Mouse (Mus musculus) liver, embryonic 14.5 days (tissue): ENCODE measurements around the gene Kcnh8. TPM values are rescaled to one million over a fixed set of nuclear protein-coding genes. Genes with fewer than 3 reads are reported as not detected.

Experiments
- ATAC-seq: fragments of 200-750 bp; cut with Nextera tagmentation; 2 replicates; pipeline ENCODE4 v1.8.0; 2017; ENCODE audit warnings: moderate number of reproducible peaks, mild to moderate bottlenecking, moderate library complexity; ENCODE audit not compliant: insufficient read depth
- DNase-seq, 3 experiments: peaks; one replicate each; pipeline ENCODE4 v3.0.0-alpha.2; 2012 to 2013; ENCODE audit warnings: low read depth in 3 of 3, low spot score in 3 of 3
- H3K27ac ChIP-seq: fragments of 300-500 bp; sonication (generic); 2 replicates; pipeline ENCODE4 v1.5.1; 2014; ENCODE audit warnings: moderate library complexity, mild to moderate bottlenecking, control low read depth, inconsistent platforms
- H3K27me3 ChIP-seq: fragments of 300-500 bp; sonication (generic); 2 replicates; pipeline ENCODE4 v1.6.1; 2014; ENCODE audit warnings: mild to moderate bottlenecking, low read length, moderate library complexity; ENCODE audit not compliant: control insufficient read depth, insufficient read depth
- H3K36me3 ChIP-seq: fragments of 300-500 bp; sonication (generic); replicated peaks from 2 replicates; pipeline ENCODE4 v1.6.1; 2014; ENCODE audit warnings: low read depth; ENCODE audit not compliant: control insufficient read depth, insufficient read depth
- H3K4me1 ChIP-seq, 2 experiments: fragments of 200-500 bp in 1 of 2; fragments of 300-500 bp in 1 of 2; sonication (generic) in 1 of 2; replicated peaks; 2 replicates each; pipeline ENCODE4 v1.6.1; 2012 to 2014; ENCODE audit warnings: antibody characterized with exemption in 1 of 2, inconsistent platforms in 1 of 2, low read length in 1 of 2; ENCODE audit not compliant: control insufficient read depth in 2 of 2, insufficient read depth in 2 of 2
- H3K4me2 ChIP-seq: fragments of 300-500 bp; sonication (generic); 2 replicates; pipeline ENCODE4 v1.6.1; 2014; ENCODE audit warnings: low read depth, mild to moderate bottlenecking, control low read depth, moderate library complexity
- H3K4me3 ChIP-seq, 2 experiments: fragments of 200-500 bp in 1 of 2; fragments of 300-500 bp in 1 of 2; sonication (generic) in 1 of 2; 2 replicates each; pipeline ENCODE4 v1.5.1; 2012 to 2014; ENCODE audit warnings: low read depth in 2 of 2, low read length in 2 of 2, mild to moderate bottlenecking in 2 of 2, control low read depth in 1 of 2, inconsistent platforms in 1 of 2, moderate library complexity in 1 of 2; ENCODE audit not compliant: insufficient read depth in 1 of 2
- H3K9ac ChIP-seq: fragments of 300-500 bp; sonication (generic); replicated peaks from 2 replicates; pipeline ENCODE4 v1.6.1; 2014; ENCODE audit warnings: mild to moderate bottlenecking, control low read depth, moderate library complexity
- H3K9me3 ChIP-seq: fragments of 300-500 bp; sonication (generic); 2 replicates; pipeline ENCODE4 v1.6.1; 2016; ENCODE audit warnings: low read length, mixed read lengths; ENCODE audit not compliant: control insufficient read depth
- CTCF ChIP-seq: IDR thresholded peaks from 2 replicates; pipeline ENCODE4 v1.5.1; 2016; ENCODE audit warnings: antibody characterized with exemption, low read depth, control low read depth
- EP300 ChIP-seq: IDR thresholded peaks from 2 replicates; pipeline ENCODE4 v1.6.1; 2016; ENCODE audit warnings: antibody characterized with exemption, low read depth
- WGBS: fragments of 180-500 bp; shearing (Covaris S2); extraction: QIAGEN DNeasy Blood & Tissue Kit; methylation state at CpG from one replicate; pipeline ENCODE4 v1.1.7; 2014; ENCODE audit not compliant: insufficient replicate concordance; 5-methylcytosine and 5-hydroxymethylcytosine counted together
- polyA plus RNA-seq, 2 experiments: library from polyadenylated mRNA; depleted of rRNA in 1 of 2; stranded (reverse) in 1 of 2; unstranded in 1 of 2; fragments of >200 nt; fragmentation: Nextera tagmentation in 1 of 2; extraction: Ambion mirVana in 1 of 2; gene quantifications; 2 replicates each; pipeline versions ENCODE4 v1.2.1 to v1.2.3; 2012 to 2014

The Kcnh8 gene
- polyA plus RNA-seq, 2 experiments: not detected

GRCm38 (mm10) chr17:52572229-52572628 lies 30.3 kb upstream of the Kcnh8 start:
- Histone ChIP-seq H3K27me3 (no peaks in the 10 kb centered on the region), H3K9me3 (no peaks in the 10 kb centered on the region), H3K4me3 (no peak overlapping the region), H3K27ac (no peak overlapping the region), H3K4me2 (no peak overlapping the region), H3K9ac (no peak overlapping the region), H3K36me3 (no peaks in the 10 kb centered on the region), H3K4me1 (no peaks in the 10 kb centered on the region)
- no peak for TF ChIP-seq EP300
- TF ChIP-seq CTCF: no peak
- DNase-seq: no peak
- ATAC-seq: no peak
- 60% methylated on average over 4 of the region's 4 CpGs for WGBS

- DNase-seq (no peak), ATAC-seq (no peak)
- H3K4me1 ChIP-seq: no peaks in the 10 kb centered on the region
- no peaks in the 10 kb centered on the region for H3K27me3 ChIP-seq
- H3K9ac ChIP-seq: no peak overlapping the region
- no peak overlapping the region for H3K27ac ChIP-seq
- no peaks in the 10 kb centered on the region for H3K36me3 ChIP-seq
- WGBS: 12% methylated on average over 5 of the region's 5 CpGs
- TF ChIP-seq CTCF: no peak
- no peak for TF ChIP-seq EP300
- no peak overlapping the region for H3K4me3 ChIP-seq
- H3K9me3 ChIP-seq: no peaks in the 10 kb centered on the region
- H3K4me2 ChIP-seq: no peak overlapping the region
Observed at GRCm38 (mm10) chr17:52591503-52592194, 10.9 kb upstream of the Kcnh8 start.

GRCm38 (mm10) chr17:52599141-52599540 lies 3.4 kb upstream of the Kcnh8 start:
- Histone ChIP-seq H3K4me1 (no peaks in the 10 kb centered on the region), H3K4me2 (no peak overlapping the region), H3K36me3 (no peaks in the 10 kb centered on the region), H3K9me3 (no peaks in the 10 kb centered on the region), H3K27me3 (peaks cover 19% of the 10 kb centered on the region), H3K27ac (no peak overlapping the region), H3K4me3 (no peak overlapping the region), H3K9ac (no peak overlapping the region)
- DNase-seq: no peak
- 39% methylated on average over 3 of the region's 3 CpGs for WGBS
- no peak for TF ChIP-seq EP300
- no peak for TF ChIP-seq CTCF
- ATAC-seq: no peak

GRCm38 (mm10) chr17:52600882-52601371 lies 1.6 kb upstream of the Kcnh8 start:
- Histone ChIP-seq H3K9me3 (no peaks in the 10 kb centered on the region), H3K27me3 (peaks cover 19% of the 10 kb centered on the region), H3K36me3 (no peaks in the 10 kb centered on the region), H3K4me1 (no peaks in the 10 kb centered on the region), H3K27ac (no peak overlapping the region), H3K4me2 (peak overlapping the region; percentile 39), H3K9ac (no peak overlapping the region), H3K4me3 (peak overlapping the region; percentile 8 to 22; a peak in 3 of 4 replicates)
- TF ChIP-seq EP300: no peak
- TF ChIP-seq CTCF: no peak
- 1% methylated on average over 22 of the region's 22 CpGs for WGBS
- ATAC-seq (no peak), DNase-seq (no peak)

- no peaks in the 10 kb centered on the region for H3K9me3 ChIP-seq
- 5% methylated on average over 14 of the region's 14 CpGs for WGBS
- DNase-seq (no peak), ATAC-seq (no peak)
- H3K27me3 ChIP-seq: peaks cover 19% of the 10 kb centered on the region
- H3K4me3 ChIP-seq: no peak overlapping the region
- TF ChIP-seq CTCF: no peak
- TF ChIP-seq EP300: no peak
- H3K36me3 ChIP-seq: no peaks in the 10 kb centered on the region
- no peak overlapping the region for H3K4me2 ChIP-seq
- H3K4me1 ChIP-seq: no peaks in the 10 kb centered on the region
- H3K27ac ChIP-seq: no peak overlapping the region
- H3K9ac ChIP-seq: no peak overlapping the region
Observed at GRCm38 (mm10) chr17:52602781-52603170, 267 bp downstream of the Kcnh8 start.
